Mouse (Mus musculus) myocyte (in vitro differentiated cells): ENCODE measurements around the gene Fabp1.

Experiments
- MYOG ChIP-seq, 3 experiments: IDR thresholded peaks; one replicate each; pipeline ENCODE4 v1.6.1; 2011; ENCODE audit warnings: control low read depth in 2 of 3, low read depth in 2 of 3, mild to moderate bottlenecking in 2 of 3; ENCODE audit not compliant: insufficient read length in 2 of 3, control insufficient read depth in 1 of 3, insufficient read depth in 1 of 3
- POLR2A ChIP-seq: IDR thresholded peaks from one replicate; pipeline ENCODE4 v1.6.1; 2011; ENCODE audit warnings: low read depth, mild to moderate bottlenecking, control low read depth, moderate library complexity; ENCODE audit not compliant: insufficient read length
- POLR2AphosphoS2 ChIP-seq: IDR thresholded peaks from one replicate; pipeline ENCODE4 v1.6.1; 2011; ENCODE audit warnings: low read depth, control low read depth; ENCODE audit not compliant: insufficient read length
- TCF12 ChIP-seq: IDR thresholded peaks from one replicate; pipeline ENCODE4 v1.6.1; 2011; ENCODE audit warnings: mild to moderate bottlenecking, control low read depth; ENCODE audit not compliant: poor library complexity, insufficient read depth, severe bottlenecking

DNA sequence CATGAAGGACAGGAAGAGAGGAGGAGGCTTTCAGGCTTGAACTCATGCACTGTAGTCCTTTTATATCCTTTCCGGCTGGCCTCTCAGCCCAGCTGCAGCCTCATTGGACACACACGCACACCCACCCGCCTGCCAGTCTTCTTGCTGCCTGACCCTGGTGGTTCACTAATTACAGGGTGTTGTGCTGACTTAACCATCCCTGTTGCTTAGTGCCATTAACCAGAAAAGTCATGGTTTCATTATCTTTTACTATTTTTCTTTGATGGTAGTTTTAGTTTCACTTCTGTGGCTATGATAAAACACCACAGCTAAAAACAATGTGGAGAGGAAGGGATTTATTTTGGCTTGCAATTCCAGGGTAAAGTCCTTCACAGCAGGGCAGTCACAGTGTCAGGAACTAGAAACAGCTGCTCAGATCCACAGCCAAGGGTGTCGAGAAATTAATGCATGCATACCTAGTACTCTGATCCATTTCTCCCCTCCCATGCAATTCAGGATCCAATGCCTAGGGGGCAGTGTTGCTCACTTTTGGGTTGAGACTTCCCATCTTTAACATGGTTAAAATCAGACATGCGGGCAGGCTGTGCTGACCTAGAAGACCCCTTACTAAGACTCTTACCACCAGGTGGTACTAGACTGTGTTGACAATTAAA is 42.8 kb upstream of the Fabp1 start:
- TF ChIP-seq TCF12 (no peak), POLR2AphosphoS2 (no peak), MYOG (IDR thresholded peaks at IDR 0.05; ENCODE audit: control insufficient read depth in 1 of 3, insufficient read depth in 1 of 3, insufficient read length in 2 of 3, low read depth in 2 of 3) (no peak), POLR2A (no peak)
